Mouse (Mus musculus) MEL (cell line): ENCODE measurements around the gene Crxos. TPM values are rescaled to one million over a fixed set of nuclear protein-coding genes. Genes with fewer than 3 reads are reported as not detected.
A peak's percentile ranks its signal among the peaks of the same experiment; 100 is the strongest.

ENCODE experiments used
- DNase-seq: peaks from one replicate; pipeline ENCODE4 v3.0.0; 2011; ENCODE audit warnings: low read depth, low spot score
- H3K27ac ChIP-seq: 2 replicates; pipeline ENCODE4 v1.5.1; 2012; ENCODE audit warnings: low read depth, mild to moderate bottlenecking, control low read depth, low read length, moderate library complexity; ENCODE audit not compliant: control insufficient read depth
- H3K27me3 ChIP-seq, 2 experiments: fragments of 150-350 bp in 1 of 2; sonication (generic) in 1 of 2; 2 replicates each; pipeline ENCODE4 v1.6.1; 2012; ENCODE audit warnings: low read length in 2 of 2, mild to moderate bottlenecking in 2 of 2, improper control_type of control experiment in 1 of 2, moderate library complexity in 1 of 2; ENCODE audit not compliant: insufficient read depth in 2 of 2, control insufficient read depth in 1 of 2
- H3K36me3 ChIP-seq, 2 experiments: 2 replicates each; pipeline ENCODE4 v1.6.1; 2012 to 2014; ENCODE audit warnings: low read length in 2 of 2, improper control_type of control experiment in 1 of 2, inconsistent platforms in 1 of 2, mild to moderate bottlenecking in 1 of 2; ENCODE audit not compliant: insufficient read depth in 2 of 2, control insufficient read depth in 1 of 2
- H3K4me1 ChIP-seq, 2 experiments: fragments of 150-350 bp in 1 of 2; sonication (generic) in 1 of 2; 2 replicates each; pipeline ENCODE4 v1.6.1; 2012; ENCODE audit warnings: low read length in 2 of 2, improper control_type of control experiment in 1 of 2, mild to moderate bottlenecking in 1 of 2; ENCODE audit not compliant: insufficient read depth in 2 of 2, control insufficient read depth in 1 of 2
- H3K4me3 ChIP-seq, 2 experiments: fragments of 150-350 bp in 1 of 2; sonication (generic) in 1 of 2; 2 replicates each; pipeline ENCODE4 v1.5.1; 2012; ENCODE audit warnings: low read depth in 2 of 2, low read length in 2 of 2, mild to moderate bottlenecking in 2 of 2, moderate library complexity in 2 of 2, control low read depth in 1 of 2, improper control_type of control experiment in 1 of 2; ENCODE audit not compliant: control insufficient read depth in 1 of 2, insufficient read depth in 1 of 2
- H3K79me2 ChIP-seq: 2 replicates; pipeline ENCODE4 v1.6.1; 2012; ENCODE audit warnings: mild to moderate bottlenecking, low read length, moderate library complexity; ENCODE audit not compliant: control insufficient read depth, poor library complexity, insufficient read depth
- H3K9ac ChIP-seq: 2 replicates; pipeline ENCODE4 v1.6.1; 2012; ENCODE audit warnings: low read depth, mild to moderate bottlenecking, control low read depth, low read length, moderate library complexity; ENCODE audit not compliant: control insufficient read depth, poor library complexity, severe bottlenecking
- H3K9me3 ChIP-seq: fragments of 150-350 bp; sonication (generic); replicated peaks from 2 replicates; pipeline ENCODE4 v1.6.1; 2012; ENCODE audit warnings: mild to moderate bottlenecking, low read length, improper control_type of control experiment, moderate library complexity; ENCODE audit not compliant: insufficient read depth
- CTCF ChIP-seq, 3 experiments: IDR thresholded peaks in 2 of 3; conservative IDR thresholded peaks in 1 of 3; 2 replicates each; pipeline ENCODE4 v1.5.1; 2011 to 2012; ENCODE audit warnings: low read length in 3 of 3, low read depth in 2 of 3, mild to moderate bottlenecking in 2 of 3, improper control_type of control experiment in 1 of 3, inconsistent platforms in 1 of 3, mixed read lengths in 1 of 3, moderate library complexity in 1 of 3; ENCODE audit not compliant: control insufficient read depth in 1 of 3, insufficient read depth in 1 of 3, poor library complexity in 1 of 3, severe bottlenecking in 1 of 3
- EP300 ChIP-seq, 2 experiments: IDR thresholded peaks; 2 replicates each; pipeline ENCODE4 v1.6.1; 2011; ENCODE audit warnings: improper control_type of control experiment in 2 of 2, low read length in 2 of 2, low read depth in 1 of 2, mild to moderate bottlenecking in 1 of 2
- GATA1 ChIP-seq: IDR thresholded peaks from 2 replicates; pipeline ENCODE4 v1.6.1; 2011; ENCODE audit warnings: low read depth, low read length, improper control_type of control experiment
- MYC ChIP-seq: IDR thresholded peaks from 2 replicates; pipeline ENCODE4 v1.6.1; 2011; ENCODE audit warnings: low read depth, mild to moderate bottlenecking, low read length, improper control_type of control experiment, moderate library complexity
- NELFE ChIP-seq: IDR thresholded peaks from 2 replicates; pipeline ENCODE4 v1.6.1; 2011; ENCODE audit warnings: low read depth, low read length, improper control_type of control experiment
- RAD21 ChIP-seq: IDR thresholded peaks from 2 replicates; pipeline ENCODE4 v1.6.1; 2011; ENCODE audit warnings: mild to moderate bottlenecking, low read depth, low read length, improper control_type of control experiment
- SMC3 ChIP-seq: IDR thresholded peaks from 2 replicates; pipeline ENCODE4 v1.6.1; 2011; ENCODE audit warnings: low read depth, low read length, improper control_type of control experiment
- TBP ChIP-seq: IDR thresholded peaks from 2 replicates; pipeline ENCODE4 v1.8.0; 2011; ENCODE audit warnings: low read depth, low read length, improper control_type of control experiment
- TCF12 ChIP-seq: IDR thresholded peaks from 2 replicates; pipeline ENCODE4 v1.6.1; 2014; ENCODE audit warnings: low read depth, mild to moderate bottlenecking, inconsistent platforms, low read length, improper control_type of control experiment, moderate library complexity
- ZC3H11A ChIP-seq: IDR thresholded peaks from 2 replicates; pipeline ENCODE4 v1.6.1; 2012; ENCODE audit warnings: low read depth, mild to moderate bottlenecking, inconsistent platforms, low read length, improper control_type of control experiment
- polyA plus RNA-seq, 2 experiments: library from polyadenylated mRNA; stranded (reverse) in 1 of 2; unstranded in 1 of 2; fragments of >175 nt in 1 of 2; fragments of >200 nt in 1 of 2; gene quantifications; 2 replicates each; pipeline versions ENCODE4 v1.2.1 to v1.2.4; 2012; ENCODE audit warnings: low replicate concordance in 2 of 2, low read depth in 1 of 2; ENCODE audit not compliant: insufficient read length in 2 of 2, insufficient read depth in 1 of 2, missing spikeins in 1 of 2
- total RNA-seq: library from RNA; depleted of rRNA; stranded (reverse); fragments of 300-350 nt; gene quantifications from 2 replicates; pipeline ENCODE4 v1.2.3, GENCODE M21; 2012

The Crxos gene
- total and polyA plus RNA-seq, 3 experiments: 0.10 TPM; not detected in 2

DNA sequence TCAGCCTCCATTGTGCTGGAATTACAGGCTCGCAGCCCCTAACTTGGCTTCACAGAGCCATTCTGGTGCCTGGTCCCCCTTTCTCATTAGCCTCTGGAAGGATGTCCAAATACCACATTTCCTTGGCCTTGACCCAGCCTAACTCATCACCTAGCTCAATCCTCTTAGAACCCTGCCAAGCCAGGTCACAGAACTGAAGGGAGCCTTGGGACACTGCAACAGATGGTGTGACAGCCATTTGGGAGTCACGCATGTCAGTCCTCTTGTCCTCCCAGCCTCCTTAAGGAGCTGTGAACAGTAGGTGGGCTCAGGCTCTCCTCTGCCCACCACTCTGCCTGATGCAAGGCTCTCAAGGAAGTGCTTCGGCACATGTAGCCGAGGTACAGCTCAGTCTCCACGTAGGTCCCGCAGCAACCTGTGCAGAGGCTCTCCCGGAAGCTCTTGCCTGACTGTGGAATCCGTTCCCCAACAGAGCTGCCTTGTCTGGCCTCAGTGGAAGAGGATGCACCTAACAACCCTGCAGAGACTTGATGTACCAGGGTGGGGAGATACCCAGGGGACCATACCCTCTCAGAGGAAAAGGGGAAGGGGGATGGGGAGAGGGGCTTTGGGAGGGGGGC lies 25.7 kb downstream of the Crxos start:
- H3K79me2 ChIP-seq: no peaks in the 10 kb centered on the region
- DNase-seq: no peak
- no peaks in the 10 kb centered on the region; the same call in 1 of the 2 replicates for H3K9me3 ChIP-seq
- H3K4me1 ChIP-seq: no peaks in the 10 kb centered on the region
- H3K9ac ChIP-seq: no peak overlapping the region
- H3K27me3 ChIP-seq: 0 out of 4 replicates have a peak, but pooled peaks cover 0 to 2% of the 10 kb centered on the region in 2 experiments
- H3K36me3 ChIP-seq: no peaks in the 10 kb centered on the region
- no peak overlapping the region for H3K27ac ChIP-seq
- H3K4me3 ChIP-seq: no peak overlapping the region
- no peak for TF ChIP-seq MYC
- TF ChIP-seq, all 39 proteins: peak for 0

DNA sequence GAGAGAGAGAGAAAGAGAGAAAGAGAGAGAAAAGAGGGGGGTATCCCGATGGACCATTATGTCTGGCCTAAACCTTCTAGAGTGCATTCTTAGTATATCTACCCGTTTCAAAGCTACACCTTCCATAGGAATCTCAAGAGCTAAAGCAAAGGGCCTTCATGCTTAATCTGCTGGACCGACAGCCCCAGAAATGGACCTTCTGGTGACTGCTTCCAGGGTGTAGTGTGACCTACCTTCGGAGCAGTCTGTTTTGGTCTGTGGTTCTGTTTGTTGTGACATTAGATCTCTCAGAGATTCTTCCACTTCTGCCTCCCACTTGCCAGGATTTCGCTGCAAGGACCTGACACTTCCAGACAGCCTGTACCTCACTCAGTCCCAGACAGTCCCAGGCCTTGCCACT lies 28.1 kb downstream of the Crxos start:
- Histone ChIP-seq H3K4me3 (no peak overlapping the region), H3K9me3 (no peaks in the 10 kb centered on the region), H3K79me2 (no peaks in the 10 kb centered on the region), H3K27me3 (0 out of 4 replicates have a peak, but pooled peaks cover 0 to 2% of the 10 kb centered on the region in 2 experiments), H3K36me3 (no peaks in the 10 kb centered on the region), H3K4me1 (no peaks in the 10 kb centered on the region), H3K27ac (no peak overlapping the region), H3K9ac (no peak overlapping the region)
- no peak for DNase-seq
- TF ChIP-seq EP300 (IDR thresholded peaks at IDR 0.05; ENCODE audit: low read depth in 1 of 2, low read length in 2 of 2) (no peak), GATA1 (no peak), SMC3 (no peak)

DNA sequence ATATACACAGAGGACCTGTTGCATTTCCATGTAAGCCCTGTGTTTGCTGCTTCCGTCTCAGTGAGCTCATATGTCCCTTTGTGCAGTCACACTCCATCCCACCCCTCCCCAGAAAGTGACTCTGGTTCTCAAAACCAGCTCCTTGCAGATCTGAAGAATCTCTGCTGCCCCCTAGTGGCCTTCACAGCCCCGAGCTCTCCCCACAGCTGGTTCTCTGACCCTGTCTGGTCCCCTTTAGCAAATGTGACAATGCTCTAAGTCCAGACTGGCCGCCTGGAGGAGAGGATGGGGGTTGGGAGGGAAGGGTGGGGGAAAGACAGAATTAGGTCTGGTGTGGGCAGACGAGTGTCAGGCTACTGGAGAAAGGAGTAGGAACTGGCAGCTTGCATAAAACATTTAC lies 29.8 kb downstream of the Crxos start:
- Histone ChIP-seq H3K27ac (no peak overlapping the region), H3K27me3 (no peaks in the 10 kb centered on the region), H3K4me1 (no peaks in the 10 kb centered on the region), H3K36me3 (no peaks in the 10 kb centered on the region), H3K9ac (no peak overlapping the region)
- TF ChIP-seq NELFE (no peak), RAD21 (peak; percentile 82), TCF12 (no peak), ZC3H11A (peak; percentile 74), TBP (peak; percentile 72; the same call in 1 of the 2 replicates), CTCF (IDR thresholded peaks at IDR 0.05 in 2 of 3, conservative IDR thresholded peaks at IDR 0.05 in 1 of 3; ENCODE audit: control insufficient read depth in 1 of 3, insufficient read depth in 1 of 3, low read depth in 2 of 3, low read length in 3 of 3, poor library complexity in 1 of 3, severe bottlenecking in 1 of 3) (peak; percentile 73 to 90 (median 87)), SMC3 (peak; percentile 78)
- TF ChIP-seq, all 39 proteins: peak for 5
- Histone ChIP-seq H3K9me3 (no peaks in the 10 kb centered on the region), H3K4me3 (no peak overlapping the region), H3K79me2 (no peaks in the 10 kb centered on the region)
- peak; percentile 89 for DNase-seq
